Mouse (Mus musculus) stomach, postnatal 0 days (tissue): Measurements from ENCODE around the gene Cxcl15.
"Not testable (repeated sequence)": the region's sequence is repeated elsewhere in the genome, so short reads cannot be mapped to it uniquely, and the experiment has no call there.

Experiments
- CTCF ChIP-seq: IDR thresholded peaks from 2 replicates; pipeline ENCODE4 v1.5.1; 2016; ENCODE audit warnings: antibody characterized with exemption, low read depth, mild to moderate bottlenecking, moderate library complexity
- EP300 ChIP-seq: optimal IDR thresholded peaks from 2 replicates; pipeline ENCODE3; 2016; ENCODE audit warnings: antibody characterized with exemption

- TF ChIP-seq EP300, CTCF: not testable (repeated sequence)
Observed at GRCm38 (mm10) chr5:90850096-90850495, 55.8 kb downstream of the Cxcl15 start.
